Mouse (Mus musculus): ENCODE data around the gene Hmgn5. TPM values are rescaled to one million over a fixed set of nuclear protein-coding genes. Genes with fewer than 3 reads are reported as not detected.

Gene Hmgn5
- total RNA-seq (2012; rRNA removed) = 1.7 and 2.7 TPM in 2 replicates

DNA sequence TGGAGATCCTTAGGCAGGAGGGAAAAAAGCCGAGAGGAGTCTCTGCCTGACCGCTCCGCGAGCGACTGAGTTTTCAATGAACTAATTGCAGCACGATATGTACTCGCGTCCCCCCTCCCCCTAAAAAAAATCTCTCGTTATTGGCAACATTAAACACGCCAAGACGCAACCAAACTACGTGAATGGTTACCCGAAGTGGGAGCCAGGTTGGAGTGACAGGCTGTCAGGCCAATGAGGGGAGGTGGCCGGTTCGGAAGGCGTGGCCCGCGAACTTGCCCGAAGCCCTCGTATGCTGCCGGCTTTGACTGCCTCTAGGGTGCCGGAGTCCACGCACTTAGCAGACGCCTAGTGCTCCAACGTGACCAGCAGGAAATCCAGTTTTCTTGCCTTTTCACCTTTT is at the start of gene Hmgn5:
Gene Hmgn5 (minus strand): TSS at position 122 of the 400 bp plus-strand sequence.
- in situ Hi-C loops (cut with MboI; ENCODE audit: low sequenced_read_pairs in 2 of 2, unreplicated experiment in 2 of 2) = no loop called here
- Histone ChIP-seq H3K9ac (ENCODE audit: insufficient read depth, low read depth, low read length, poor library complexity, severe bottlenecking) (peak within 1 kb of the TSS; percentile 74), H3K36me3 (ENCODE audit: control insufficient read depth, insufficient read depth, low read length, poor library complexity, severe bottlenecking) (no peaks in the 10 kb centered on the region), H3K4me3 (ENCODE audit: insufficient read depth in 1 of 2, low read depth in 1 of 2, low read length in 2 of 2, poor library complexity in 1 of 2, severe bottlenecking in 1 of 2) (peak within 1 kb of the TSS; percentile 69 to 87), H3K9me3 (ENCODE audit: control insufficient read depth, insufficient read depth, low read depth, low read length) (no peaks in the 10 kb centered on the region), H3K4me1 (ENCODE audit: control insufficient read depth in 2 of 2, insufficient read depth in 2 of 2, low read length in 2 of 2, poor library complexity in 1 of 2) (no peaks in the 10 kb centered on the region), H3K27ac (ENCODE audit: insufficient read depth, low read depth, low read length, poor library complexity, severe bottlenecking) (peak within 1 kb of the TSS; percentile 2; the same call in 1 of the 2 replicates)
- DNase-seq (ENCODE audit: low read depth, low spot score) = peak; percentile 59
- TF ChIP-seq MAFK (IDR thresholded peaks at IDR 0.05; ENCODE audit: insufficient read depth, low read depth, low read length) (no peak), CHD2 (IDR thresholded peaks at IDR 0.05; ENCODE audit: low read depth, low read length) (peak; percentile 64; the same call in 1 of the 2 replicates)

DNA sequence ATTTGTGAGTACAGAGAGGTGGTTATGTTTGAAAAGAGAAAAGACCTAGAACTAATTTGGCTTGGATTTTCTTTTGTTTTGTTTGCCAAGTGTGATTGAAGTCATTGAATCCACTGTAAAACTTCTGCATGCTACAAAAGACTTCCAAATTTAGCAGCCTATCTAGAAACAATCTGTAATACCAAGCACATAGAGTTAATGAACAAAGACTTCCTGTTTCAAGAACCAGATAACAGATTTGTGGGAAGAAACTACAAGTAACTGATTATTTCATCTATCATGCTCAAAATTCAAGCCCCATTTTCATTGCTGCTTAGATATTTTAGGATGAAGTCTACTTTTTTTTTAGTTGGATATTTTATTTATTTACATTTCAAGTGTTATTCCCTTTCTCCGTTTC is 34.6 kb upstream of the Hmgn5 start:
- in situ Hi-C loops (cut with MboI; ENCODE audit: low sequenced_read_pairs in 2 of 2, unreplicated experiment in 2 of 2) = no loop called here
- Histone ChIP-seq H3K4me3 (ENCODE audit: insufficient read depth in 1 of 2, low read depth in 1 of 2, low read length in 2 of 2, poor library complexity in 1 of 2, severe bottlenecking in 1 of 2) (no peak overlapping the region), H3K27ac (ENCODE audit: insufficient read depth, low read depth, low read length, poor library complexity, severe bottlenecking) (no peak overlapping the region), H3K9me3 (ENCODE audit: control insufficient read depth, insufficient read depth, low read depth, low read length) (no peaks in the 10 kb centered on the region), H3K4me1 (ENCODE audit: control insufficient read depth in 2 of 2, insufficient read depth in 2 of 2, low read length in 2 of 2, poor library complexity in 1 of 2) (no peaks in the 10 kb centered on the region), H3K9ac (ENCODE audit: insufficient read depth, low read depth, low read length, poor library complexity, severe bottlenecking) (no peak overlapping the region), H3K36me3 (ENCODE audit: control insufficient read depth, insufficient read depth, low read length, poor library complexity, severe bottlenecking) (no peaks in the 10 kb centered on the region)
- TF ChIP-seq CHD2 (IDR thresholded peaks at IDR 0.05; ENCODE audit: low read depth, low read length) = no peak
- no peak for TF ChIP-seq ZC3H11A (IDR thresholded peaks at IDR 0.05; ENCODE audit: borderline replicate concordance, low read depth, low read length)
- no peak for TF ChIP-seq ZNF384 (IDR thresholded peaks at IDR 0.05; ENCODE audit: low read depth, low read length)
- TF ChIP-seq HCFC1 (IDR thresholded peaks at IDR 0.05; ENCODE audit: borderline replicate concordance, insufficient read depth, low read length) = no peak
- no peak for TF ChIP-seq MAFK (IDR thresholded peaks at IDR 0.05; ENCODE audit: insufficient read depth, low read depth, low read length)
- DNase-seq (ENCODE audit: low read depth, low spot score) = no peak

DNA sequence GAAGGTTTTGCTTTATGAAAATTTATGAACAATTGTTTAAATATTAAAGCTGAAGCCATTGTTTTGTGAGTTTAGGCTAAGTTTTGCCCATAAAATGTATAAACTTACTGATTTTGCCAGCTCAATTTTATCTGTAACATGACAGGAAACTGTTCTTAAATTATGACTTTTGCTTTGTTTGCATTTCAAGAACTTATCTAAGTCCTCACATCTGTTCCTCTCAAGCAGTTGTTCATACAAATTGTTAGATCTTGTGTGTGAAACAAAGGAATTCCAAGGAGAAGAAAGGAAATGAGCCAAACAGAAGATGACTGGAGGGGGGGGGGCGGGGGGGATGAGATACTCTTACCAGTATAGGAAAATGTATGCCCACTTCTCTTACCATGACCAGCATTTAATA is 13.0 kb upstream of the Hmgn5 start:
- in situ Hi-C loops (cut with MboI; ENCODE audit: low sequenced_read_pairs in 2 of 2, unreplicated experiment in 2 of 2) = no loop called here
- no peaks in the 10 kb centered on the region for H3K36me3 ChIP-seq (ENCODE audit: control insufficient read depth, insufficient read depth, low read length, poor library complexity, severe bottlenecking)
- no peak overlapping the region for H3K9ac ChIP-seq (ENCODE audit: insufficient read depth, low read depth, low read length, poor library complexity, severe bottlenecking)
- no peaks in the 10 kb centered on the region for H3K9me3 ChIP-seq (ENCODE audit: control insufficient read depth, insufficient read depth, low read depth, low read length)
- no peak overlapping the region for H3K27ac ChIP-seq (ENCODE audit: insufficient read depth, low read depth, low read length, poor library complexity, severe bottlenecking)
- no peak for DNase-seq (ENCODE audit: low read depth, low spot score)
- H3K4me1 ChIP-seq (ENCODE audit: control insufficient read depth in 2 of 2, insufficient read depth in 2 of 2, low read length in 2 of 2, poor library complexity in 1 of 2) = no peaks in the 10 kb centered on the region
- H3K4me3 ChIP-seq (ENCODE audit: insufficient read depth in 1 of 2, low read depth in 1 of 2, low read length in 2 of 2, poor library complexity in 1 of 2, severe bottlenecking in 1 of 2) = no peak overlapping the region
- no peak for TF ChIP-seq ZC3H11A (IDR thresholded peaks at IDR 0.05; ENCODE audit: borderline replicate concordance, low read depth, low read length)
- TF ChIP-seq MAFK (IDR thresholded peaks at IDR 0.05; ENCODE audit: insufficient read depth, low read depth, low read length) = no peak
- TF ChIP-seq ZNF384 (IDR thresholded peaks at IDR 0.05; ENCODE audit: low read depth, low read length) = no peak
- TF ChIP-seq HCFC1 (IDR thresholded peaks at IDR 0.05; ENCODE audit: borderline replicate concordance, insufficient read depth, low read length) = no peak
- TF ChIP-seq CHD2 (IDR thresholded peaks at IDR 0.05; ENCODE audit: low read depth, low read length) = no peak

- H3K36me3 ChIP-seq (ENCODE audit: control insufficient read depth, insufficient read depth, low read length, poor library complexity, severe bottlenecking) = no peaks in the 10 kb centered on the region
- DNase-seq (ENCODE audit: low read depth, low spot score) = no peak
- H3K4me3 ChIP-seq (ENCODE audit: insufficient read depth in 1 of 2, low read depth in 1 of 2, low read length in 2 of 2, poor library complexity in 1 of 2, severe bottlenecking in 1 of 2) = no peak overlapping the region
- no peaks in the 10 kb centered on the region for H3K9me3 ChIP-seq (ENCODE audit: control insufficient read depth, insufficient read depth, low read depth, low read length)
- TF ChIP-seq ZC3H11A (IDR thresholded peaks at IDR 0.05; ENCODE audit: borderline replicate concordance, low read depth, low read length) (no peak), CHD2 (IDR thresholded peaks at IDR 0.05; ENCODE audit: low read depth, low read length) (no peak), MAFK (IDR thresholded peaks at IDR 0.05; ENCODE audit: insufficient read depth, low read depth, low read length) (no peak), HCFC1 (IDR thresholded peaks at IDR 0.05; ENCODE audit: borderline replicate concordance, insufficient read depth, low read length) (no peak), ZNF384 (IDR thresholded peaks at IDR 0.05; ENCODE audit: low read depth, low read length) (no peak)
- no peak overlapping the region for H3K27ac ChIP-seq (ENCODE audit: insufficient read depth, low read depth, low read length, poor library complexity, severe bottlenecking)
- H3K4me1 ChIP-seq (ENCODE audit: control insufficient read depth in 2 of 2, insufficient read depth in 2 of 2, low read length in 2 of 2, poor library complexity in 1 of 2) = no peaks in the 10 kb centered on the region
- in situ Hi-C loops (cut with MboI; ENCODE audit: low sequenced_read_pairs in 2 of 2, unreplicated experiment in 2 of 2) = no loop called here
- no peak overlapping the region for H3K9ac ChIP-seq (ENCODE audit: insufficient read depth, low read depth, low read length, poor library complexity, severe bottlenecking)
These were observed 7.7 kb upstream of the Hmgn5 start for GRCm38 (mm10) chrX:109020858-109021257.

DNA sequence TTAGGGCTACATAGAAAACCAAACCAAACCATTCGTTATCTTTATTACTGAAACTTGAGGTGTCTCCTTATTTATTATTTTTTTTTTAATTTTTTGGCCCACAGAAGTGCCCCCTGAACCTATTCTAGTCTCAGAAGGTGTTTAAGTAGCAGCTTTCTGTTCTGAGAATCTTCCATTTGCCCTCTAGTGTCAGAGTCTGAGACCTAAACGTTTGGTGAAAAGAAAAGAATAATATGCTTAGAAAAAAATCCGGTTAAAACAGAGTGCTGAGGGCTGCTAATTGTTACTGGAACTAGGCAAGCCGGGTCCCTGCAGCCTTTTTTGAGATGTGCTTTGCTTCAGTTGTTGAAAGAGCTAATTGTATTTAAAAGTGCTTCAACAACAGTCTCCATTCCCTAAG is 962 bp upstream of the Hmgn5 start:
- Histone ChIP-seq H3K27ac (ENCODE audit: insufficient read depth, low read depth, low read length, poor library complexity, severe bottlenecking) (no peak overlapping the region), H3K9ac (ENCODE audit: insufficient read depth, low read depth, low read length, poor library complexity, severe bottlenecking) (no peak overlapping the region), H3K9me3 (ENCODE audit: control insufficient read depth, insufficient read depth, low read depth, low read length) (no peaks in the 10 kb centered on the region), H3K4me3 (ENCODE audit: insufficient read depth in 1 of 2, low read depth in 1 of 2, low read length in 2 of 2, poor library complexity in 1 of 2, severe bottlenecking in 1 of 2) (peak overlapping the region in 1 of 2 experiments; percentile 87; a peak in 1 of 4 replicates), H3K4me1 (ENCODE audit: control insufficient read depth in 2 of 2, insufficient read depth in 2 of 2, low read length in 2 of 2, poor library complexity in 1 of 2) (no peaks in the 10 kb centered on the region), H3K36me3 (ENCODE audit: control insufficient read depth, insufficient read depth, low read length, poor library complexity, severe bottlenecking) (no peaks in the 10 kb centered on the region)
- no peak for DNase-seq (ENCODE audit: low read depth, low spot score)
- in situ Hi-C loops (cut with MboI; ENCODE audit: low sequenced_read_pairs in 2 of 2, unreplicated experiment in 2 of 2) = no loop called here
- no peak for TF ChIP-seq CHD2 (IDR thresholded peaks at IDR 0.05; ENCODE audit: low read depth, low read length)
- TF ChIP-seq MAFK (IDR thresholded peaks at IDR 0.05; ENCODE audit: insufficient read depth, low read depth, low read length) = no peak
- TF ChIP-seq HCFC1 (IDR thresholded peaks at IDR 0.05; ENCODE audit: borderline replicate concordance, insufficient read depth, low read length) = no peak
- no peak for TF ChIP-seq ZC3H11A (IDR thresholded peaks at IDR 0.05; ENCODE audit: borderline replicate concordance, low read depth, low read length)
- no peak for TF ChIP-seq ZNF384 (IDR thresholded peaks at IDR 0.05; ENCODE audit: low read depth, low read length)

Data from ES-E14 (cell line).